Mouse (Mus musculus): ENCODE measurements around the gene Dtx3.
A peak's percentile ranks its signal among the peaks of the same experiment; 100 is the strongest.

Gene Dtx3

DNA sequence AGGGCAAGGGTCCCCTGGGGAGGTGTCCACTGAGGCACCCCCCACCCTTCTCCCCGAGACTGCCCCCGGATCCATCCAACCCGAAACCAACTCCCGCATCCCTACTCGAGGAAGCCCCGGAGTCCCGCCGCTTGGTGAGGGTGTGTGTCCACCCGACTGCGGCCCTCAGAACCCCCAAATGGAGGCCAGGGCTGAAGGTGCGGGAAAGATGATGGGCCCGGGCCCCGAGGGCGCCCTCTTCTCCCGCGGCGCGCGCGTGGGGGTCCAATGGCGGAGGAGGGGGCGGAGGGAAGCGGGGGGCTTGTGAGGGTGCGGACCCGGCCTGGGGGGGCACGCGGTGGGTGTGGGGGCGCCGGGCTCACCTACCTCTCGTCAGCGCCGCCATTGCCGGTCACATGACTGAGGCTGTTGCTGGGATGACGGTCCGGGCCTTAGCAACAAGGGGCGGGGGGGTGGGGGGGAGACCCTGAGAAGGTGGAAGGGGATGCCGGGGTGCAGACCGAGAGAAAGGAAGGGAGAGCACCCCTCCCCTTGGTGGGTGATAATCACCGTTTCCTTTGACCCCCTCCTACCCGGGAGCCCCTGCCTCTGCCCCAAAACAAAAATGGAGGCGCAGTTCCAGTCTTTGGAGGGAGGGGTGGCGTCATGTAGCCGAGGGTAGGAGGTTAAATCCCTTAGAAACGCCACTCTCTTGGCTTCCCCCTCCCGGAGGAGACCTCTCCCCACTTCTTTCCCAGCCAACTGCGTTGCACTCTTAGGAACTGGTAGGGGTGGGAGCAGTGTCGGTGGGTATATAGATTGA is at the start of gene Dtx3:
Dtx3 (minus strand) TSS at position 401 of the 802 bp plus-strand sequence.
- DNase-seq (ENCODE audit: low spot score), result no peak

DNA sequence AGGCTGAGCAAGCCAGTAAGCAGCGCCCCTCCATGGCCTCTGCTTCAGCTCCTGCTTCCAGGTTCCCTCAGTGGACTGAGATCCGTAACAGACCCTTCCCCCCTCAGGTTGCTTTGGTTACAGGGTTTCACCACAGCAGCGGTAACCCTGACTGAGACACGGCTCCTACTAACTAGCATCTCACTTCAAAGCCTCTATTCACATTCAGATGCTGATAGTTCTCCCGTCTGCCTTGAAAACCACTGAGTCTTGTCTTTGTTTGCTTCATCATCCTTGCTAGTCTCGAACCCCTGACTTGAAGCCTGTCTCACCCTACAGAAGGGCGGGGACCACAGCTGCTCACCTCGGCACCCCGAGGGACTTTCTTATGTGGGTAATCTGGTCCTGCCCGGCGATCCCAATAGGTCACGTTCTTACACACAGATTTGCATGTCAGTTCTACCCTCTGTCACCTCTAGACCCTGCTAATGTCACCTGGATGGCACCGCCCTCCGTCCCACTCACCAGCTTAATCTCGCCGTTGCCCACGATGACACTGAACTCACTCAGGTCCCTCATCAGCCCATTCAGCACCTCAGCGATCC is 42.8 kb upstream of the Dtx3 start:
- no peak for DNase-seq (ENCODE audit: low spot score)

- no peak for DNase-seq (ENCODE audit: low spot score)
Observed at GRCm38 (mm10) chr10:127236541-127236940, 41.0 kb upstream of the Dtx3 start.

DNA sequence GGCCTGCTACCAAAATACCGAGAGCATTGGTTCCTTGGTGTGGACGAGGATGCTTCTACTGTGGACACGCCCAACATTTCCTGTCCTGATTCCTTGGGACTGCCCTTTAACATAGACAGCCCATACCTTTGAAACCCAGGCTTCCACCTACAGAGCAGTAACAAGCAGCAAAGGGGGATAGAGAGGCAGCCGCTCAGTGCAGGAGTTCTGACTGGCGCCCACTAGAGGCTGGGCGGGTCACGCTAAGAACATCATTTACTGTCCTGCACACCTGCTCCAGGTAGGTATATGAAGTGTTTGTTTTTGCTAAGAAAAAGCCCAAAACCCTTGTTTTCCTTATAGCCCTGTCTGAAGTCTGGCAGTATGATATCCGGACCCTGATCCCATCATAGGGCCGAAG is 37.6 kb upstream of the Dtx3 start:
- no peak for DNase-seq (ENCODE audit: low spot score)

DNA sequence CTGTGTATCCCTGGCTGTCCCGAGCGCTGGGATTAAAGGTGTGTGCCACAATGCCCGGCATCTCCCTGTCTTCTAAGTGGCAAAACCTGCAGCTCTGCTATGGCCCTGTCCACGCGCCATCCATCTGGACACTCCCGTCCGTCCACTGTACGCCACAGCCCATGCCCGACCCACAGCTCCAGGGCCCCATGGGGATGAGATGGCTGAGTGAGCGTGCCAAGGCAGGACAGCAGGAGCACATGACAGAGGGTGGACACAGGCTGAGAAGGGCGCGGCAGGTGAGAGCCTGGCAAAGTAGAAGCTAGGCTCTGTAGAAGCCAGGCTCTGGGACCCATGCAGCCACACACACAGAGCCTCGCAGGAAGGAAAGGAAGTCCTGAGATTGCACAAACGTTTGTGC is 36.2 kb upstream of the Dtx3 start:
- no peak for DNase-seq (ENCODE audit: low spot score)

DNA sequence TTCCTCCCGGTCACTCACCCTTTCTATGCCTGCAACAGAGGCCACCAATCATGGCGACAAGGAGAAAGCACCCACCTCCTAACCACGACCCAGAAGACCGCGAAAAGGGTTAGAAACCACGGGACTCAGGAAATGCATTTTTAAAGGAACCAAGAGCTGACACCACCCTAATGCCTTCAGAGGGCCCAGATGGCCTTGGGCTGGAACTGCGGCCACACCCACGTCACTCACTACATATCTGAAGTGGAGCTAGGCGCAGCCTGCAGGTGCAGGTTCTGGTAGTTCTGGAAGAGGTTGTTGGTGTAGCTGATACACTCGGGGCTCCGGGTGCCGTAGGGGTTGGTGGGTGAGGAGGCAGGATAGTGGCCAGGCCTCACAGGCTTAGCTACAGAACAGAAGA is 35.2 kb upstream of the Dtx3 start:
- no peak for DNase-seq (ENCODE audit: low spot score)

GRCm38 (mm10) chr10:127228897-127229296 is 33.4 kb upstream of the Dtx3 start:
- DNase-seq (ENCODE audit: low spot score), result no peak

GRCm38 (mm10) chr10:127227163-127227562 is 31.6 kb upstream of the Dtx3 start:
- DNase-seq (ENCODE audit: low spot score), result no peak

GRCm38 (mm10) chr10:127226318-127226895 is 30.9 kb upstream of the Dtx3 start:
- DNase-seq (ENCODE audit: low spot score), result peak; percentile 37

GRCm38 (mm10) chr10:127225732-127226131 is 30.2 kb upstream of the Dtx3 start:
- no peak for DNase-seq (ENCODE audit: low spot score)

GRCm38 (mm10) chr10:127225213-127225612 is 29.7 kb upstream of the Dtx3 start:
- no peak for DNase-seq (ENCODE audit: low spot score)

DNA sequence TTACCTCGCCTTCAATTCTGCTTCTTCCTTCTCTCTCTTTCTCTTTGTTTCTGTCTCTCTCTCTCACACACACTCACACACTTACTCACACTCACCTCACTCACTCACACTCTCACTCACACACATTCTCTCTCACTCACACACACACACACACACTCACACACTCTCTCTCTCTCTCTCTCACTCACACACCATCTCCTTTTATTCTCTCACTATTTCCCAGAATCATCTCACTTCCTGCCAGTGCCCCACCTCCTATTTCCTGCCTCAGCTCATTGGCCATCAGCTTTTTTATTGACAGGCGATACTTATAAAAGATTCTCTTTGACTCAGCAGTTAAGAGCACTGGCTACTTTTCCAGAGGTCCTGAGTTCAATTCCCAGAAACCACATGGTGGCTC is 22.8 kb upstream of the Dtx3 start:
- no peak for DNase-seq (ENCODE audit: low spot score)

GRCm38 (mm10) chr10:127217177-127217576 is 21.6 kb upstream of the Dtx3 start:
- no peak for DNase-seq (ENCODE audit: low spot score)

- DNase-seq (ENCODE audit: low spot score), result no peak
Observed at GRCm38 (mm10) chr10:127216456-127216855, 20.9 kb upstream of the Dtx3 start.

DNA sequence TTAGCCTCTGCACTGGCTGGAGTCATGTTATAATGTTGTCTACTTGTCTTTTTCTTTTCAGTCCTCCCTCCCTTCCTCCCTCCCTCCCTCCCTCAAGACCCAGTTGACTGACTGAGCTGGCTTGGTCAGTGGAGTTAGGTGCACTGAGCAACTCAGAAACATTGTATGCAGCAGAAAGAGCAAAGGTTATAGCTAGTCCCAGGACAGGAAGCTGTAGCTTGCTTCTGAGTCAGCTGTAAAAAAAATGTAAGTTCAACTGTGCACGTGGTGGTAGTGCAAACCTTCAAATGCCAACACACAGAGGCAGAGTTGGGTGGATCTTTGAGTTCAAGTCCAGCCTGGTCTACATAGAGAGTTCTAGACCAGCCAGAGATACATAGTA is 18.9 kb upstream of the Dtx3 start:
- no peak for DNase-seq (ENCODE audit: low spot score)

DNA sequence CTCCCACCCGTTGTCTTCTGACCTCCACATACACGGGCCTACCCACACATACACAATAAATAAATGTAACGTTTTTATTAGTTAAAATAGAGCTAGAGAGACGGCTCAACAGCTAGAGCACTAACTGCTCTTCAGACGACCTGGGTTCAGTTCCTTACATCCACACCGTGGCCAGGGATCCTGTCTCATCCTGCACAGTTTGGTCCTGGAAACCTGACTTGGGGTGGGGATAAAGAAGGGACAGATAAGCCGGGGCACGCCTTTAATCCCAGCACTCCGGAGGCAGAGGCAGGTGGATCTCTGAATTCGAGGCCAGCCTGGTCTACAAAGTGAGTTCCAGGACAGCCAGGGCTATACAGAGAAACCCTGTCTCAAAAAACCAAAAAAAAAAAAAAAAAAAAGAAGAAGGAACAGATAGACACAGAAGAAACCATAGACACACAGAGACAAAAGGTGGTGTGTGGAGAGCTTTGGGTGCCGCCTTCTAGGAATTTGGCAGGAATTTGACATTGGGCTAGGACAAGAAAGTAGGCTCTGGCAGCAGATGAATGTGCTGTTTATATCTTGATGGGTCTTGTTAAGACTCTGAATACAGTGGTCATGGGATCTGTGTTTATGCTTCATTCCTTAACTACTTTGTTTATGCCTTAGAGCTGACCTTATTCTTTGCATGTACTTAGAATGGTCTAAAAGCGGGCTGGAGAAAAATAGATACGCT is 18.3 kb upstream of the Dtx3 start:
- no peak for DNase-seq (ENCODE audit: low spot score)

DNA sequence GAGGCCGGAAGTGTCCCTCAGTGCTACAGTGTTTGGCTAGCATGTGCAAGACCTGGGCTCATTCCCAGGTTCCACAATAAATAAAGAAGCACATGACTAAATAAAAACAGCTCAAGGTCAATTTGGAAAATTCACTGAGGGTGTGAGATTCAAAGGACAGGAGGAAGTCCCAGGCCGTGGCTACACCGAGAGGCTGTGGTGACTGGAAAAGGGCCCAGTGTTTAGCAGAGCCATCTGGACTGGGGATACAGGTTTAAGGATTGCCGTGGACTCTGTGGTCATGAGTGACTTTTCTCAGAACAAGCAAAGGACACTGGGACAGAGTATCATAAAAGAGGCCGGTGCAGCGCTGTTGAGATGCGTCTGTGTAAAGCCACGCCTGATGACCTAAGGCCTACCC is 17.7 kb upstream of the Dtx3 start:
- DNase-seq (ENCODE audit: low spot score), result no peak

DNA sequence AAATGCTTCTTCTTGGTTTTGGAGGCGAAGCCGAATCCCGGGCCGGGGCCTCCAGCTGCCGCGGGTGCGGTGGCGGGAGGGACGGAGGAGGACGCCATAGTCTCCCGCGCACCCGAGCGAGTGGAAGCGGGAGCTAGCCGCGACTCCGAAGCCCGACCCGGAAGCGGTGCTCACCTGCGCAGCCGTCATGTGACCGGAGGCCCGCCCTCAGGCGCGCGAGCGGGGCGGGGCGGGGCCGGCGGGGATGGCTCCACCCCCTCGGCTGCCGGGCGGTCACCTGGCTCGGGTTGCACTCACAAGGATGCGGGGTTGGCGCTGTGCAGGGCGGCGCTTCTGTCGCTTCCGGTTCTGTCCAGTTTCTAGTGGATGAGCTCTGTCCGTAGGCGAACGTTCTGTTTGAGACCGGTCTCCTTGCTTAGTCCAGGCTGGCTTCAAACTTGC is 15.9 kb upstream of the Dtx3 start, which contains the start of gene Pip4k2c:
Pip4k2c (minus strand) TSS at position 172 of the 441 bp plus-strand sequence.
- DNase-seq (ENCODE audit: low spot score), result peak; percentile 88

DNA sequence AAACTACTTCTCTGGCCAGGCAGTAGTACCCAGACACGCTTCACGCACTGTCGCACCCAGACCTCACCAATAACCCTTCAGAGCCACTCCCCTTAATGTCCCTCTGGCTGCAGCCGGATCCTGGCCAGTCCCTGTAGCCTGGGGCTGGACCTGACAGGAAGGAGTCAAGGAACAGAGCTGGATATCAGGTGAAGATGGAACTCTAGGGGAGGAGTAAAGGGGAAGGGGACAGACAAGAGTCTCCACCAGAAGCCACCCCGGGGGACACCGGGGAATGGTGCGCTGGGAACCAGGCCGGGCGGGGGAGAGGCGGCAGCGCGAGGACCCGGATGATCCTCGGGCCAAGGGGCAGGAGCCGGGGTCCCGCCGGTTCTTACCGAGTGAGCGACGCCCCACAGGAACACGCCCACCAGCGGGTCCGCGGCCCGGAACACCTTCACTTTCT is 15.5 kb upstream of the Dtx3 start:
- no peak for DNase-seq (ENCODE audit: low spot score)

GRCm38 (mm10) chr10:127209928-127210570 is 14.5 kb upstream of the Dtx3 start:
- DNase-seq (ENCODE audit: low spot score), result no peak

- no peak for DNase-seq (ENCODE audit: low spot score)
Observed at GRCm38 (mm10) chr10:127208921-127209320, 13.4 kb upstream of the Dtx3 start.

GRCm38 (mm10) chr10:127205373-127205772 is 9.8 kb upstream of the Dtx3 start:
- no peak for DNase-seq (ENCODE audit: low spot score)

Data from ovary, adult 18-20 months (tissue).